Mouse (Mus musculus) 416B (cell line): ENCODE measurements around the gene Krtap28-10.

Source experiments
- DNase-seq: peaks from one replicate; pipeline ENCODE4 v3.0.0; 2011; ENCODE audit warnings: low read depth

Krtap28-10 gene

DNA sequence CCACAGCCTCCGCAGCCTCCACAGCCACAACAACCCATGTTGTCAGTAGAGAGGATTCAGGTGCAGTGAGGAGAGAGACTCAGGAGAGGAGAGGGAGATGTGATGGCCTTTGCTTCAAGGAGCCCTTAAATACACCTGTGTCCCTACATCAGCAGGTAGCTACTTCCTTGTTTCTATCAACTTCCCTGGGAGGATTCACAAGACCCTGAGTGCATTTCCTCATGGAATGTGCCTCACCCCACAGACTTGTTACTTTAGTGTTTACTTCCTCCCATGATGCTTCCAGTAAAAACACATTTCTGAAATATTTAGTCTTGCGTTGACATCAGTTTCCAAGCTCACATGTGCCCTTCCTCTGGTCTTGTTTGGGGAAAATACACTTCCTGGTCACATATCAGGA lies at the start of gene Krtap28-10:
TSS of gene Krtap28-10 (minus strand) at position 101 of the 400 bp plus-strand sequence.
- no peak for DNase-seq

DNA sequence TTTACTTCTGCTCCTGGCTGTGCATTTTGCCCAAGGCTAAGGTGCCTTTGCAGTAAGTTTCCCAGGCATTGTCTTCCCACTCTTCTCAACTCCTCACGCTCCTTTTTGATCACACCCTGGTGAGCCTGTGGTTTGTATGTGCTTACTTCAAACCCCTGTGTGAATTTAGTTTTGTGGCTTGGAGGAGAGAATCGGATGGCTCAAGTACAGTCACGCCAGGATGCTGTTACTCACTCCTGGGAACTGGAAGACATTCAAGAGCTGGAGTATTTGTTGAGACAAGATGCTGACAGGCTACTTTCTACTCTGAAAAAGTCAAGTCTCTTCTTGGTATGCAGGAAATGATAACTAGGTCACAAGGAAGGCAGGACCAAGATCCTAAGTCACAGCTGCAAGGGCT lies 49.0 kb upstream of the Krtap28-10 start:
- no peak for DNase-seq

DNA sequence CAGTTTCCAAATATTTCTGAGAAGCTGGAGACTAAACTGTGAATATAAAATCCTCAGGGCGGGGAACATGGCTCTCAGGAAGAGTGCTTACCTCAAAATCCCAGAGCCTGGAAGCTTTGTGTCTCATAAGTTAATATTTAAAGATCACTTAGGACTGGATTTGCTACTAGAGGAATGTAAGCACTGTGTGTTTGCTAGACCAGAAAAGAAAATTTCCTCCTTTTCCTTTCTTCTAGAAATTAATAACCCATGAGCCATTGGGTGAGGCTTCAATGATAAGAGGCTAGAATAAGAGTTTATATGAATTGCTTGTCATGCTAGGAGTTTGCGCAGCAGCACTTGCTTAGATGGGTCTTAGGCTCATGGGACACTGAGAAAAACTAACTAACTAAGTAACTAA lies 42.5 kb upstream of the Krtap28-10 start:
- DNase-seq, result no peak

GRCm38 (mm10) chr1:83077016-83077415 lies 34.7 kb upstream of the Krtap28-10 start:
- peak; percentile 80 for DNase-seq

GRCm38 (mm10) chr1:83076190-83076917 lies 34.1 kb upstream of the Krtap28-10 start:
- DNase-seq, result peak; percentile 52

DNA sequence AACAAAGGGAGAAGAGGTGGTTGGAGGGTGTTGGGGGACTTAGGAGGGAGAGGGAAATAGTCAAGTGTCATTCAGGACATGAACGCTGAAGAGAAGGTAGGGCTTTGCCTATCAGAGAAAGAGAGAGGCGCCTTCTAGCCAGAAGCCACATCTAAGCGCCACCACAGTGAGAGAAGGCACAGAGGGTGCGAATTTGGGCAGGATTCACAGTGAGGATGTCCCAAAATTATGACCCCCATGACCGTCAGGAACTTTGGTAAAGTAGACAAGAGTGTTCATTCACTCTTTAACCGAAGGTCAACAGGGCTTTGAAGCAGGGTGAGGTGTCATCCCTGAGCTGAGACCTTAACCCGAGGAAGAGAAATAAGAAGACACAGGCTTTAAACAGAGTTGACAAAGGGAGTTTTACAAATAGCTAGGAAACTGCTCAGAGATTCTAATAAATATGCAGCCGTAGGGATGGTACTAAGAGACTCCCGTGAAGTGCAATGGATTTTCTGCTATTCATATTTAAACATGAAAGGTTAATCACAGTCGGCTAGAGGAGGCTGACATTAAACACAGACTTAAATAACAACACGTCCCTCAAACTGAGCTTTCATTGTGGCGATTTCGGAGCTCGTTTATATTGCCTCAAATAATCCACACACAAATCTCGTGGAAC lies 33.4 kb upstream of the Krtap28-10 start:
- no peak for DNase-seq

GRCm38 (mm10) chr1:83067205-83067604 lies 24.9 kb upstream of the Krtap28-10 start:
- DNase-seq, result no peak

- DNase-seq, result no peak
These were observed 24.3 kb upstream of the Krtap28-10 start for GRCm38 (mm10) chr1:83066577-83066976.

GRCm38 (mm10) chr1:83064851-83065250 lies 22.6 kb upstream of the Krtap28-10 start:
- peak; percentile 55 for DNase-seq

DNA sequence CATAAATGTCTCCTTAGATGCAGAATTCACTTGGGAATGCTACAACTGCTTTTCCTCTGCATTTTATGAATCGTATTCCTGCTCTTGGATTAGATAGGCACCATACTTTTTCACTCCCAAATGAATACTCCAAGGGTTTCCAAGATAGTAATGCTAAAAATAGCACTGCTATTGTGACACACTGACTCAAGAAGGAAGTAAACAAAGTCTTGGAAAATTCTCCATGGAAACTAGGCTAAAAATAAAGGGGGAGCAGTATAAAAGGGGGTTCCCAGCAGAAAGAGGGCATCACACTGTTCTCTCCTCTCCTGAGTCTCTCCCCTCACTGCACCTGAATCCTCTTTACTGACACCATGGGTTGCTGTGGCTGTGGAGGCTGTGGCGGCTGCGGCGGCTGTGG lies 18.4 kb upstream of the Krtap28-10 start, which contains the start of gene Krtap28-13:
TSS of gene Krtap28-13 (plus strand) at position 288 of the 400 bp plus-strand sequence.
- DNase-seq, result no peak

DNA sequence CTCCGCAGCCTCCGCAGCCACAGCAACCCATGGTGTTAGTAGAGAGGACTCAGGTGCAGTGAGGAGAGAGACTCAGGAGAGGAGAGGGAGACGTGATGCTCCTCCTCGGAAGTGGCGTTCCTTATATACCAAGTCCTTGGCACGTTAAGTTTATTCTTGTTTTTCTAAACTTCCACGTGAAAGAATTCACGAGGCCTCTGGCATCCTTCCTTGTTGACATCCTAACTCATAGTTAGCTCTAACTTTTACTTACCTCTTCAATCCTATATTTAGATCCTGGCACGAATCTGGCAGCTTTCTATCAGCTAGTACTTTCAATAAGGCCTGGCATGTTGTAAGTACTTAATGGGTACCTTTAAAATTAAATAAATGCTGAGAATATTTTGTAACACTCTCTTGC lies 17.0 kb upstream of the Krtap28-10 start, which contains the start of gene A030005K14Rik:
TSS of gene A030005K14Rik (minus strand) at position 101 of the 400 bp plus-strand sequence.
- DNase-seq, result no peak

- no peak for DNase-seq
These were observed 16.2 kb upstream of the Krtap28-10 start for GRCm38 (mm10) chr1:83058481-83058880.

DNA sequence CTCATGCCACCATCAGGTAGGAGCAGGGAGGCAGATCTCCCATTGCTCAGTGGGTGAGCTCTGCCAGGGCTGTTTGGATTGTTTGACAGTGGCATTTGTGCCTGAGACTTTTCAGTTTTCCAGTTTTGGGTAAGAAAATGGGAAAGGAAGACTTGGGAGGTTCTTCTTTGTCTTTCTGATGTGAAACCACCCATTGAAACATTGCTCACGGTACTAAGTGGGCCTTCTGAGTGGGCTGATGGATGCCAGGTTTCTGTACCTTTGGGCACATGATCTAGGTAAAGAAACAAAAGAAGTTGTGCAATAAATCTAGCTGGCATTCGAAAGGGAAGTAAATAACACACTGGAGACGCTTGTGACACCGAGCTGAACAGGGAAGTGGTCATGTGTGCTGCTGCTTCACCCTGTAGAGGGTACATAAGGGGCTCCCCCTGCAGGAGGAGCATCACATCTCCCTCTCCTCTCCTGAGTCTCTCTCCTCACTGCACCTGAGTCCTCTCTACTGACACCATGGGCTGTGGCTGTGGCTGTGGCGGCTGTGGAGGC lies 2.7 kb upstream of the Krtap28-10 start, which contains the start of gene Gm47969:
TSS of gene Gm47969 (plus strand) at position 51 of the 546 bp plus-strand sequence.
- DNase-seq, result peak; percentile 38

DNA sequence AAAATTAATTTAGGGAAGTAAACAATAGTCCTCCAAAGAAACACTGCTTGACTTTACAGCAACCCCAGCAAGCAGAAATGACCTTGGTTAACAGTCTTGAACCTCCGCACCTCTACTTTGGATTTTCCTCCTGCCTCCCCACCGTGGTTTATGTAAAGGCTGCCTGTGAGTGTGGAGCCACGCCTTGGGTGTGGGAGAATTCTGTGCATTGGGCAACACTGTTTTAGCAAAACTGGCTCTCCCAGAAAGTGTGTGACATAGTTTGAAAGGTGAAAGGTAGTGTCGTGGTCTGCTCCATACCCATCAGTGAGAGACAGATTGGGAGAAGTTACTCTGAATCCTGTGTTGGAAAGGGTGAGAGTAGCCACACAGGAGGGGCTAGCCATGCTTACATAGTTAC lies 3.2 kb downstream of the Krtap28-10 start:
- DNase-seq, result no peak

DNA sequence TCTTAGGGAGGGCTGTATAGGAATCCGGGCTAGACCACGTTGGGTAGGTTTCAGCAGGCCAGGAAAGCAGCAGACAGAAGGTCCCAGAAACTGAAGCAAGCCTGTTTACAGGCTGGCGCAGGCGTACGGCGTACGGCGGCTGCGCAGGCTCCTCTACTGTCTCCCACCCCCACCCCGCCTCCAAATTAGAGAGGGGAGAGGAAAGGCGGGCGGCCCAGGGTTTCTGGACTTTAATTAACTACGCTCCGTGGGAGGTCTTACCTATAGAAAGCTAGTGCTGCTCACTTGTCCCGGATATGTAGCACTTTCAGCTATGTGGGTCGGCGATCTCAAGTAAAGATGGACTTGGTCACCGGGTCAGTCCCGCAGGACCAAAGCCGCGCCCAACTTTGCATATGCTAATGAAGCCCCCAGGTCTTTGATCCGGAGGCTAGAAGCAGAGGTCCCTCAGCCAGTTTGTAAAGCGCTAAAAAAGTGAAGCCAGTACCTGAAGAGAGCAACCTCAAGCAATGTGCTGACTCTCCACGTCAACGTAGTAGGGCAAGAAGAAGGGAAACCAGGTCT lies 4.1 kb downstream of the Krtap28-10 start, which contains the start of gene Slc19a3:
TSS of gene Slc19a3 (minus strand) at position 340 of the 564 bp plus-strand sequence.
- no peak for DNase-seq

DNA sequence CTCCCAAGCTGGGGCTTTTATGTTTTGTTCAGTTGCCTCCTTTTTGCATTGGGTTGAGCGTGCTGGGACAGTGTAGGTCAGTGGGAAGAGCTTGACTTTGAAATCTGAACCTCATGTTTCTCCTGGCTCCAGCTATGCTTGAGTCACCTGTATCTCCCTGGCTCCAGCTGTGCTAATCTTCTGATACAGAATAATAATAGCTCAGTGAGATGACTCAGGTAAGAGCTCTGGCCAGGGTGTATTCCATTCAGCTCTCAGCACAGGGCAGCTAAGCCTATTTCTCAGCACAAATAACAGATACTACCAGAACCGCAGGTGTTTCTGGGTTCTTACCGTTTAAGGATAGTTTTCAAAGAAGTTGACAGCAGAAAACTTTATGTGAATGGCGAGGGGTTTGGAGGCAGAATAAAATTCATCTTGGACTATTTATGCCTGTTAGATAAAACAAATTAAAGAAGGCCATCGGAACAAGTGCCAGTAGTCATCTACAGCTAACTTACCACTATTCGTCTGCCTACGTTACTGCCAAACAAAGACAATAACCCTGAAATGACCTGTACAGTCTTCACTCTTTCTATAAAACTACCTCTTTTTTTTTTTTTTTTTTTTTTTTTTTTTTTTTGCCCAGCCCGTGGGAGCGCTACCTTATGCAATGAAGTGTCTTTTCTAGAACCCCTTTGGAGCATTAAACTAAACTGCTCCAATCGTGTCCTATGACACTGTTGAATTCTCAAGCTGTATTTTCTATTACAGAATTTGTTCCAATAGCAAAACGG lies 5.2 kb downstream of the Krtap28-10 start:
- DNase-seq, result no peak

- DNase-seq, result no peak
These were observed 7.8 kb downstream of the Krtap28-10 start for GRCm38 (mm10) chr1:83034509-83034908.

GRCm38 (mm10) chr1:83032508-83032907 lies 9.8 kb downstream of the Krtap28-10 start:
- no peak for DNase-seq

DNA sequence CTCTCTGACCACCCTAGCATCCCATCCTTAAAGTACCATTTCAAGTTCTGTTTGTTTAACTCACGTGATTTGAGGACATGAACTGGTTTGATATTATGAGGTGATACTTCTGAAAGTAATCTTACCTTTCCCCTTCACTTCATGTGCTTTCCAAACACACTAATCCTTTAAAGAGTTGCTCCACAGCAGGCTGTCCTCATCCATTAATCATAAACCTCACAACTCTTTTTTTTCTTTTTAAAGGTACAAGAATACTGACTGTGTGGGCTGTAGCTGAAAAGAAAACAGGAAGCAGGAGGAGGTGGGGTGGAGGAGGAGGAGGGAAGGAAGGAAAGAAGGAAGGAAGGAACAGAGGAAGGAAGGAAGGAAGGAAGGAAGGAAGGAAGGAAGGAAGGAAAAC lies 10.3 kb downstream of the Krtap28-10 start:
- no peak for DNase-seq

DNA sequence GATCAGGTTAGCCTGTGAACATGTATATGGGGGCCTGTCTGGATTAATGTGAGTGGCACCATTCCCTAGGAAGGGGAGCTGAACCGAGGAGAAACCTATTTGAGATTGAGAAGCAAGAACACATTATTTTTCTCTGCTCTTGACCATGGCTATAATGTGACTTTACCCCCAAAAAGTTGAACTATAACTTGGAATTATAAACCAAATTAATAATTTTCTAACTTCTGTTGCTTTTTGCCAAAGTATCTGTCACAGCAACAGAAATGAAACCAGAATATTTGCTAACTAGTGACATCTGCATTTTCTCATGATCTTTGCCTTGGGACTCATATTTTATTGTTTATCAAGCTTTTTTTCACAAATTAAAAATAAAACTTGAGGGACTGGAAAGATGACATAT lies 25.7 kb downstream of the Krtap28-10 start:
- DNase-seq, result no peak

- no peak for DNase-seq
These were observed 26.9 kb downstream of the Krtap28-10 start for GRCm38 (mm10) chr1:83015329-83015879.
